Mouse (Mus musculus) midbrain, postnatal 0 days (tissue): ENCODE data around the gene Tex22. TPM values are rescaled to one million over a fixed set of nuclear protein-coding genes. Genes with fewer than 3 reads are reported as not detected.
A peak's percentile ranks its signal among the peaks of the same experiment; 100 is the strongest.

Experiments used
- ATAC-seq: fragments of 200-750 bp; cut with Nextera tagmentation; 2 replicates; pipeline ENCODE4 v1.8.0; 2017; ENCODE audit warnings: moderate number of reproducible peaks, mild to moderate bottlenecking, moderate TSS enrichment, moderate library complexity; ENCODE audit not compliant: low FRiP score
- DNase-seq: peaks from one replicate; pipeline ENCODE4 v3.0.0-alpha.2; 2015; ENCODE audit warnings: low spot score
- H3K27ac ChIP-seq: fragments of 300-500 bp; sonication (generic); 2 replicates; pipeline ENCODE4 v1.5.1; 2014; ENCODE audit warnings: low read depth, mild to moderate bottlenecking, low read length, mixed read lengths
- H3K27me3 ChIP-seq: fragments of 300-500 bp; sonication (generic); 2 replicates; pipeline ENCODE4 v1.6.1; 2014; ENCODE audit warnings: low read length, control low read depth, mixed read lengths; ENCODE audit not compliant: insufficient read depth
- H3K36me3 ChIP-seq: fragments of 300-500 bp; sonication (generic); 2 replicates; pipeline ENCODE4 v1.6.1; 2014; ENCODE audit warnings: low read length, control low read depth, mixed read lengths; ENCODE audit not compliant: insufficient read depth
- H3K4me1 ChIP-seq: fragments of 300-500 bp; sonication (generic); 2 replicates; pipeline ENCODE4 v1.6.1; 2014; ENCODE audit warnings: mild to moderate bottlenecking, control low read depth, antibody characterized with exemption, low read length, mixed read lengths; ENCODE audit not compliant: insufficient read depth
- H3K4me2 ChIP-seq: fragments of 300-500 bp; sonication (generic); 2 replicates; pipeline ENCODE4 v1.6.1; 2014; ENCODE audit warnings: low read depth, mild to moderate bottlenecking, low read length, mixed read lengths; ENCODE audit not compliant: poor library complexity, severe bottlenecking
- H3K4me3 ChIP-seq: fragments of 300-500 bp; sonication (generic); 2 replicates; pipeline ENCODE4 v1.5.1; 2014; ENCODE audit warnings: low read depth, mild to moderate bottlenecking, low read length, moderate library complexity
- H3K9ac ChIP-seq: fragments of 300-500 bp; sonication (generic); replicated peaks from 2 replicates; pipeline ENCODE4 v1.6.1; 2014; ENCODE audit warnings: mild to moderate bottlenecking, low read length, moderate library complexity, mixed read lengths; ENCODE audit not compliant: poor library complexity, severe bottlenecking
- H3K9me3 ChIP-seq: fragments of 300-500 bp; sonication (generic); 2 replicates; pipeline ENCODE4 v1.6.1; 2016; ENCODE audit warnings: low read length, control low read depth
- CTCF ChIP-seq: IDR thresholded peaks from 2 replicates; pipeline ENCODE4 v1.5.1; 2016; ENCODE audit warnings: antibody characterized with exemption, mild to moderate bottlenecking
- WGBS: fragments of 180-500 bp; shearing (Covaris S2); extraction: QIAGEN DNeasy Blood & Tissue Kit; methylation state at CpG from one replicate; pipeline ENCODE4 v1.1.7; 2014; 5-methylcytosine and 5-hydroxymethylcytosine counted together
- microRNA-seq: library from miRNA; unstranded; fragments of <30 nt; microRNA quantifications from one replicate; pipeline ENCODE4, GENCODE M21; 2016; ENCODE audit warnings: borderline number of aligned reads
- polyA plus RNA-seq: library from polyadenylated mRNA; unstranded; fragments of >200 nt; fragmentation: Nextera tagmentation; extraction: Ambion mirVana; gene quantifications from 2 replicates; pipeline ENCODE4 v1.2.1, GENCODE M21; 2015
- total RNA-seq: library from RNA; depleted of rRNA; stranded (reverse); fragments of >200 nt; gene quantifications from 2 replicates; pipeline ENCODE4 v1.2.3, GENCODE M21; 2014; rRNA removed

Gene Tex22
- total and polyA plus RNA-seq, 2 experiments from 2014 or later, result 2.2 TPM; not detected in 1

- no peak overlapping the region for H3K4me2 ChIP-seq
- DNase-seq (no peak), ATAC-seq (no peak)
- H3K9me3 ChIP-seq, result no peaks in the 10 kb centered on the region
- 97% methylated on average over 4 of the region's 4 CpGs for WGBS
- H3K4me3 ChIP-seq, result no peak overlapping the region
- no peaks in the 10 kb centered on the region for H3K27me3 ChIP-seq
- H3K9ac ChIP-seq, result no peak overlapping the region
- H3K4me1 ChIP-seq, result peaks cover 6% of the 10 kb centered on the region; the same call in 1 of the 2 replicates
- H3K27ac ChIP-seq, result no peak overlapping the region
- peaks cover 78% of the 10 kb centered on the region for H3K36me3 ChIP-seq
- TF ChIP-seq CTCF, result no peak
These were observed 60.2 kb downstream of the Tex22 start for GRCm38 (mm10) chr12:113134502-113134901.

DNA sequence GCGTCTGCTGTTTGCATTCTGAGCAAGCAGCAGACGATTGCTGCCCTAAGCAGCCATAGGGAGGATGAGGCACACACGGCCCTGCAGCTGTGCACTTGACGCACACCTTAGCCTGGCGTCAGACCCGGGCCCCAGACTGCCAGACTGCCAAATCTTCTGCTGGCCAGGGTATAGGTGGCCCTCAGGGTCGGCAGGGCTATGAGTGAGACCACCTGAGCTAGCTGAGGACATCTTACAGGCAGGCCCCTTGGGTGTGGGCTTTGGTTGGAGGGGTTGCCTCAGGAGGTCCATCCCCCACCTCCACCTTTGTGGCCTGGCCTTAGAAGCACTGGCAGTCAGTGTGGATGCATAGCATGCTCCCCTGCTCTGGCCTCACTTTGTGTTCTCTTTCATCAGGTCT is 61.1 kb downstream of the Tex22 start:
- TF ChIP-seq CTCF, result no peak
- DNase-seq (no peak), ATAC-seq (no peak)
- H3K9me3 ChIP-seq, result no peaks in the 10 kb centered on the region
- H3K9ac ChIP-seq, result no peak overlapping the region
- no peak overlapping the region for H3K4me3 ChIP-seq
- H3K27ac ChIP-seq, result no peak overlapping the region
- no peaks in the 10 kb centered on the region for H3K27me3 ChIP-seq
- H3K4me2 ChIP-seq, result no peak overlapping the region
- peaks cover 6% of the 10 kb centered on the region; the same call in 1 of the 2 replicates for H3K4me1 ChIP-seq
- 95% methylated on average over 7 of the region's 7 CpGs for WGBS
- peaks cover 69% of the 10 kb centered on the region for H3K36me3 ChIP-seq

GRCm38 (mm10) chr12:113136492-113137020 is 62.3 kb downstream of the Tex22 start:
- no peak overlapping the region for H3K9ac ChIP-seq
- H3K4me1 ChIP-seq, result peaks cover 15% of the 10 kb centered on the region; the same call in 1 of the 2 replicates
- ATAC-seq (no peak), DNase-seq (no peak)
- no peaks in the 10 kb centered on the region for H3K27me3 ChIP-seq
- H3K27ac ChIP-seq, result no peak overlapping the region
- no peaks in the 10 kb centered on the region for H3K9me3 ChIP-seq
- no peak; the same call in 1 of the 2 replicates for TF ChIP-seq CTCF
- peaks cover 58% of the 10 kb centered on the region for H3K36me3 ChIP-seq
- no peak overlapping the region for H3K4me3 ChIP-seq
- H3K4me2 ChIP-seq, result no peak overlapping the region
- 72% methylated on average over 17 of the region's 17 CpGs for WGBS

DNA sequence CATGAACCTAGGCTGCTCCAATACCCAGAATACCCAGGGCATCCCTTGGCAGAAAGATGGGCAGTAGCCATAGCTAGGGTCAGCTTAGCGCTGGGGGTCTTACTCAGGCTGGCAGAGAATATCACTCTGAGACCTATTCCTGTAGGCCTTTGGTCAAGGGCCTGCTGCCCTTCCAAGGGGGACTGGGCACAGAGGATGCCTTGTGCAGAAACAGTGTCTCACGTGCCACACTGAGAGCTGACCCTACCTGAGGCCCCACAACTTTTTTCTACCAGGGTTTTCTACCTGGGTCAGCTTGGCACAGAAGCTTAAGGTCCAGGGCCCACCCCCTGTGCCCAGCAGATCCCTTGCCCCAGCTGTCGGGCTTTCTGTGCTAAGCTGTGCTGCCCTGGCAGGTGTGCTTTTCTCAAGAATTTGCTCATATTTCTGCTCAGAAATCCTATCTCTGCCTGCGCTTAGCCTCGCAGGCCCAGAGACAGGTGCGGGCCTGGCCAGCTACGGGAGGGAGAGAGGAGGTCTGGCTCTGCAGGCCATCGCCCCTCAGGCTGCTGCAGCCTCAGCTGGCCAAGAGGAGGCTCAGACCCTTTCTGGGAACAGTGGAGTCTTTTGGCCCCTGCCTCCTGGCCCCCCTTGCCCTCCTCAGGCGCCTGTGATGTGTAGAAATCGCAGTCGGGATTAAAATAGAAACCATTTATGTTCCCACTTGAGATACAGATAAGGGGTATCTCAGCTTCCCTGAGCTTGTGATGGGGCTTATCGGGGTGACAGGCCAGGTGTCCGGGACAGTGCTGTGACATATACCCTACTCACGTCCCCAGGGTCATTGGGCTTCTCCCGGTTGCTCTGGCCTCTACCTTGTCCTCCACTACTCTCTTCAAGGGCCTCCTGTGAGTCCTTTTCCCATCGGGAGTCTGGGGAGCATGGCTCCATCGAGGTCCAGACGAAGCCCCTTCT is 63.2 kb downstream of the Tex22 start:
- DNase-seq (no peak), ATAC-seq (no peak)
- Histone ChIP-seq H3K4me2 (no peak overlapping the region), H3K36me3 (peaks cover 48% of the 10 kb centered on the region), H3K4me1 (peaks cover 24% of the 10 kb centered on the region), H3K27me3 (no peaks in the 10 kb centered on the region), H3K9me3 (no peaks in the 10 kb centered on the region), H3K9ac (no peak overlapping the region), H3K27ac (no peak overlapping the region), H3K4me3 (no peak overlapping the region)
- WGBS, result 89% methylated on average over 18 of the region's 18 CpGs
- no peak for TF ChIP-seq CTCF

GRCm38 (mm10) chr12:113138291-113138690 is 64.0 kb downstream of the Tex22 start:
- Histone ChIP-seq H3K36me3 (peaks cover 41% of the 10 kb centered on the region), H3K27ac (0 out of 2 replicates have a peak overlapping the region, but pooled peaks have one; percentile 77)
- 84% methylated on average over 6 of the region's 6 CpGs for WGBS

More at GRCm38 (mm10) chr12:113138291-113138690, 64.0 kb downstream of the Tex22 start:
- Histone ChIP-seq H3K4me3 (no peak overlapping the region), H3K4me2 (no peak overlapping the region), H3K9me3 (no peaks in the 10 kb centered on the region), H3K9ac (0 out of 2 replicates have a peak overlapping the region, but pooled peaks have one; percentile 19), H3K4me1 (peaks cover 29% of the 10 kb centered on the region), H3K27me3 (no peaks in the 10 kb centered on the region)
- DNase-seq (no peak), ATAC-seq (no peak)
- TF ChIP-seq CTCF, result no peak

Small RNAs within 50 kb of the gene (microRNA-seq; reads per million reads assigned to microRNA genes)
- gene Gm44471, result not detected

Other genes with a start within 250 kb of the Tex22 start
- gene Cdca4, start 245.1 kb upstream of the Tex22 start, total RNA-seq, result 19.8 and 22.6 TPM in 2 replicates
- gene Cdca4, start 245.1 kb upstream of the Tex22 start, polyA plus RNA-seq, result 20.8 and 22.0 TPM in 2 replicates
- gene Gpr132, start 206.3 kb upstream of the Tex22 start, total RNA-seq, result 0.16 TPM in 1 of 2 replicates, not detected in the other
- gene Gpr132, start 206.3 kb upstream of the Tex22 start, polyA plus RNA-seq, result 0.06 TPM in 2 replicates
- 88.4 and 94.6 TPM in 2 replicates for gene Jag2, start 144.7 kb upstream of the Tex22 start, total RNA-seq
- 9.4 and 12.1 TPM in 2 replicates for gene Jag2, start 144.7 kb upstream of the Tex22 start, polyA plus RNA-seq
- gene Nudt14, start 132.4 kb upstream of the Tex22 start, total RNA-seq, result 23.6 and 25.8 TPM in 2 replicates
- gene Nudt14, start 132.4 kb upstream of the Tex22 start, polyA plus RNA-seq, result 41.8 and 48.0 TPM in 2 replicates
- gene Btbd6, start 98.0 kb upstream of the Tex22 start, total RNA-seq, result 79.0 and 81.6 TPM in 2 replicates
- gene Btbd6, start 98.0 kb upstream of the Tex22 start, polyA plus RNA-seq, result 58.4 and 61.9 TPM in 2 replicates
- gene Brf1, start 73.8 kb upstream of the Tex22 start, total RNA-seq, result 42.1 and 51.3 TPM in 2 replicates
- gene Brf1, start 73.8 kb upstream of the Tex22 start, polyA plus RNA-seq, result 34.9 and 39.0 TPM in 2 replicates
- 133 and 162 TPM in 2 replicates for gene Pacs2, start 60.0 kb upstream of the Tex22 start, total RNA-seq
- 22.4 and 25.8 TPM in 2 replicates for gene Pacs2, start 60.0 kb upstream of the Tex22 start, polyA plus RNA-seq
- gene Mta1, start 23.8 kb downstream of the Tex22 start, total RNA-seq, result 48.3 and 55.2 TPM in 2 replicates
- 15.3 and 16.8 TPM in 2 replicates for gene Mta1, start 23.8 kb downstream of the Tex22 start, polyA plus RNA-seq
- 147 and 185 TPM in 2 replicates for gene Crip2, start 65.7 kb downstream of the Tex22 start, total RNA-seq
- 317 and 336 TPM in 2 replicates for gene Crip2, start 65.7 kb downstream of the Tex22 start, polyA plus RNA-seq
- gene Crip1, start 71.8 kb downstream of the Tex22 start, total RNA-seq, result 2.5 and 3.9 TPM in 2 replicates
- gene Crip1, start 71.8 kb downstream of the Tex22 start, polyA plus RNA-seq, result 25.0 and 26.0 TPM in 2 replicates
- gene Tedc1, start 81.9 kb downstream of the Tex22 start, total RNA-seq, result 4.3 and 17.0 TPM in 2 replicates
- gene Tedc1, start 81.9 kb downstream of the Tex22 start, polyA plus RNA-seq, result 8.8 and 8.9 TPM in 2 replicates
- 80.8 and 89.1 TPM in 2 replicates for gene Tmem121, start 111.4 kb downstream of the Tex22 start, total RNA-seq
- 63.6 and 67.5 TPM in 2 replicates for gene Tmem121, start 111.4 kb downstream of the Tex22 start, polyA plus RNA-seq